Mouse (Mus musculus): ENCODE measurements around the gene Mov10. TPM values are rescaled to one million over a fixed set of nuclear protein-coding genes. Genes with fewer than 3 reads are reported as not detected.
A peak's percentile ranks its signal among the peaks of the same experiment; 100 is the strongest.
"Not testable (repeated sequence)": the region's sequence is repeated elsewhere in the genome, so short reads cannot be mapped to it uniquely, and the experiment has no call there.

The Mov10 gene
- polyA plus RNA-seq, 1 experiment = not detected

- Histone ChIP-seq H3K4me1 (ENCODE audit: control insufficient read depth, insufficient read depth, low read length) (peaks cover 4% of the 10 kb centered on the region; the same call in 1 of the 2 replicates), H3K4me3 (ENCODE audit: insufficient read depth, low read depth, low read length) (peak overlapping the region; percentile 37), H3K27ac (ENCODE audit: insufficient read depth, low read depth, low read length) (no peak overlapping the region)
- 23% methylated on average over 5 of the region's 5 CpGs for WGBS
- no peak for TF ChIP-seq POLR2A (IDR thresholded peaks at IDR 0.05; ENCODE audit: insufficient read depth, low read depth, low read length)
- no peak for TF ChIP-seq CTCF (IDR thresholded peaks at IDR 0.05; ENCODE audit: insufficient read depth, low read depth, low read length)
Observed at GRCm38 (mm10) chr3:104758869-104759268, 59.5 kb downstream of the Mov10 start.

- peak; percentile 97 for TF ChIP-seq CTCF (IDR thresholded peaks at IDR 0.05; ENCODE audit: insufficient read depth, low read depth, low read length)
- no peak for TF ChIP-seq POLR2A (IDR thresholded peaks at IDR 0.05; ENCODE audit: insufficient read depth, low read depth, low read length)
Observed at GRCm38 (mm10) chr3:104758406-104758805, 60.0 kb downstream of the Mov10 start.

DNA sequence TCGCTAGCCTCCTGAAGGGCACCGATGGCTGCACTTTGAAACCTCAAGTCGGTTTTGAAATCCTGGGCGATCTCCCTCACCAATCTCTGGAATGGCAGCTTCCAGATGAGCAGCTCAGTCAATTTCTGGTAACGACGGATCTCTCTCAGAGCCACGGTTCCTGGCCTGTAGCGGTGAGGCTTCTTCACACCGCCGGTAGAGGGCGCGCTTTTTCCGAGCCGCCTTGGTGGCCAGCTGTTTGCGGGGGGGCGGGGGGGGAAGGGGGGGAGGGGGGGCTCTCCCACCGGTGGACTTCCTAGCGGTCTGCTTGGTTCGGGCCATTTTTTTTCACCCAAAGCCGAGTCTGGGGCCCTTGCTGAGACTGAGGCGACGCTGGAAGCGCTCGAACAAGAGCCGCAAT is 65.5 kb downstream of the Mov10 start:
- not testable (repeated sequence) for H3K27ac ChIP-seq (ENCODE audit: insufficient read depth, low read depth, low read length); H3K4me1 ChIP-seq (ENCODE audit: control insufficient read depth, insufficient read depth, low read length); H3K4me3 ChIP-seq (ENCODE audit: insufficient read depth, low read depth, low read length)
- WGBS = 25% methylated on average over 22 of the region's 25 CpGs

More at GRCm38 (mm10) chr3:104758406-104758805, 60.0 kb downstream of the Mov10 start:
- 2% methylated on average over 27 of the region's 27 CpGs for WGBS
- H3K4me1 ChIP-seq (ENCODE audit: control insufficient read depth, insufficient read depth, low read length) = peaks cover 4% of the 10 kb centered on the region; the same call in 1 of the 2 replicates
- H3K27ac ChIP-seq (ENCODE audit: insufficient read depth, low read depth, low read length) = no peak overlapping the region
- peak overlapping the region; percentile 37 for H3K4me3 ChIP-seq (ENCODE audit: insufficient read depth, low read depth, low read length)

Other genes starting within 250 kb of the Mov10 start
- gene Slc16a1, start 179.9 kb downstream of the Mov10 start, polyA plus RNA-seq (2012; ENCODE audit: insufficient read depth, insufficient read length, low replicate concordance, missing spikeins) = not detected in 2 replicates
- not detected in 2 replicates for gene Ppm1j, start 37.5 kb downstream of the Mov10 start, polyA plus RNA-seq (2012; ENCODE audit: insufficient read depth, insufficient read length, low replicate concordance, missing spikeins)
- gene Fam19a3, start 36.7 kb downstream of the Mov10 start, polyA plus RNA-seq (2012; ENCODE audit: insufficient read depth, insufficient read length, low replicate concordance, missing spikeins) = not detected in 2 replicates
- gene Rhoc, start 30.2 kb downstream of the Mov10 start, polyA plus RNA-seq (2012; ENCODE audit: insufficient read depth, insufficient read length, low replicate concordance, missing spikeins) = not detected in 2 replicates
- gene St7l, start 45.4 kb upstream of the Mov10 start, polyA plus RNA-seq (2012; ENCODE audit: insufficient read depth, insufficient read length, low replicate concordance, missing spikeins) = not detected in 2 replicates
- 996 TPM in 1 of 2 replicates, not detected in the other for gene Capza1, start 45.9 kb upstream of the Mov10 start, polyA plus RNA-seq (2012; ENCODE audit: insufficient read depth, insufficient read length, low replicate concordance, missing spikeins)
- not detected in 2 replicates for gene Wnt2b, start 143.4 kb upstream of the Mov10 start, polyA plus RNA-seq (2012; ENCODE audit: insufficient read depth, insufficient read length, low replicate concordance, missing spikeins)
- gene Cttnbp2nl, start 234.6 kb upstream of the Mov10 start, polyA plus RNA-seq (2012; ENCODE audit: insufficient read depth, insufficient read length, low replicate concordance, missing spikeins) = not detected in 2 replicates
- not detected in 2 replicates for gene 4930564D02Rik, start 248.3 kb upstream of the Mov10 start, polyA plus RNA-seq (2012; ENCODE audit: insufficient read depth, insufficient read length, low replicate concordance, missing spikeins)